Mouse (Mus musculus) C2C12 (cell line): ENCODE measurements around the gene Bend6. TPM values are rescaled to one million over a fixed set of nuclear protein-coding genes. Genes with fewer than 3 reads are reported as not detected.
"Not testable (repeated sequence)": the region's sequence is repeated elsewhere in the genome, so short reads cannot be mapped to it uniquely, and the experiment has no call there.

Source experiments
- H3K27me3 ChIP-seq: one replicate; pipeline ENCODE4 v1.6.1; 2011; ENCODE audit not compliant: control insufficient read depth, insufficient read depth, insufficient read length
- H3K36me3 ChIP-seq: one replicate; pipeline ENCODE4 v1.6.1; 2011; ENCODE audit not compliant: control insufficient read depth, insufficient read depth
- H3K4me3 ChIP-seq: one replicate; pipeline ENCODE4 v1.5.1; 2011; ENCODE audit warnings: mild to moderate bottlenecking, control low read depth; ENCODE audit not compliant: poor library complexity, insufficient read depth, severe bottlenecking
- H3K79me2 ChIP-seq: one replicate; pipeline ENCODE4 v1.6.1; 2011; ENCODE audit not compliant: control insufficient read depth, insufficient read depth
- H3K79me3 ChIP-seq: one replicate; pipeline ENCODE4 v1.6.1; 2011; ENCODE audit warnings: low read depth, control low read depth
- H3ac ChIP-seq: one replicate; pipeline ENCODE3; 2011; ENCODE audit warnings: low read depth; ENCODE audit not compliant: control insufficient read depth, insufficient read length
- CEBPB ChIP-seq: IDR thresholded peaks from one replicate; pipeline ENCODE4 v1.6.1; 2011; ENCODE audit warnings: low read depth, mild to moderate bottlenecking, control low read depth, moderate library complexity
- CTCF ChIP-seq: IDR thresholded peaks from one replicate; pipeline ENCODE4 v1.5.1; 2011; ENCODE audit not compliant: control insufficient read depth, insufficient read depth, insufficient read length
- FOSL1 ChIP-seq: IDR thresholded peaks from one replicate; pipeline ENCODE4 v1.8.0; 2011; ENCODE audit warnings: mild to moderate bottlenecking, low read length; ENCODE audit not compliant: poor library complexity, insufficient read depth, severe bottlenecking
- MAX ChIP-seq: IDR thresholded peaks from one replicate; pipeline ENCODE4 v1.6.1; 2011; ENCODE audit warnings: mild to moderate bottlenecking, control low read depth
- MYOD1 ChIP-seq: IDR thresholded peaks from one replicate; pipeline ENCODE4 v1.6.1; 2011; ENCODE audit warnings: low read depth; ENCODE audit not compliant: control insufficient read depth, insufficient read length
- MYOG ChIP-seq: IDR thresholded peaks from one replicate; pipeline ENCODE4 v1.6.1; 2011; ENCODE audit not compliant: control insufficient read depth, insufficient read length; ENCODE audit errors: extremely low read depth
- USF1 ChIP-seq: IDR thresholded peaks from one replicate; pipeline ENCODE4 v1.6.1; 2011; ENCODE audit warnings: low read depth, mild to moderate bottlenecking, control low read depth, moderate library complexity
- polyA plus RNA-seq: library from polyadenylated mRNA; unstranded; fragments of >200 nt; fragmentation: generic; extraction: Trizol; gene quantifications from one replicate; pipeline ENCODE4 v1.2.1, GENCODE M21; 2012; ENCODE audit warnings: missing spikeins

The Bend6 gene
- polyA plus RNA-seq, 1 experiment, result 5.2 TPM

DNA sequence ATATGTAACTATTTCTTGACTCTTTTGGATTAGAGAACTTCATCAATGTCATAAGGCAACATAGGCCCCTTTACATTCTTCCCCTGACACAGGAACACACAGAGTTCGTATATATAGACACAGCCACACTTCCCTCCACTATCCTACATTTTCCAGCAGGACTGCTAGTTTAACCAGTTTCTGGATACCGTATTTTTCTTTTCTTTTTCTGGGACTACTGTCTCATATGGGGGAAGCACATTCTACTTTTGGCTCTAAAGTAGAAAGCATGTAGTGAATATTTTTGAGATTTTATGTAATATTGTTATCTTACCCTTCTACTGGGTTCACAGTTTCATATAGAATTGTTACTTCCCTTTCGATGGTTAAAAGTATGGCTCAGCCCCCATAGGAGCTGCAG is 38.2 kb downstream of the Bend6 start:
- no peaks in the 10 kb centered on the region for H3K79me3 ChIP-seq
- no peaks in the 10 kb centered on the region for H3K36me3 ChIP-seq
- TF ChIP-seq FOSL1, result no peak
- TF ChIP-seq MYOD1, result no peak
- TF ChIP-seq USF1, result no peak
- no peak for TF ChIP-seq CTCF
- no peak for TF ChIP-seq MYOG
- no peak for TF ChIP-seq MAX
- no peak for TF ChIP-seq CEBPB
- no peak overlapping the region for H3ac ChIP-seq
- no peaks in the 10 kb centered on the region for H3K27me3 ChIP-seq
- H3K79me2 ChIP-seq, result no peaks in the 10 kb centered on the region
- no peak overlapping the region for H3K4me3 ChIP-seq

DNA sequence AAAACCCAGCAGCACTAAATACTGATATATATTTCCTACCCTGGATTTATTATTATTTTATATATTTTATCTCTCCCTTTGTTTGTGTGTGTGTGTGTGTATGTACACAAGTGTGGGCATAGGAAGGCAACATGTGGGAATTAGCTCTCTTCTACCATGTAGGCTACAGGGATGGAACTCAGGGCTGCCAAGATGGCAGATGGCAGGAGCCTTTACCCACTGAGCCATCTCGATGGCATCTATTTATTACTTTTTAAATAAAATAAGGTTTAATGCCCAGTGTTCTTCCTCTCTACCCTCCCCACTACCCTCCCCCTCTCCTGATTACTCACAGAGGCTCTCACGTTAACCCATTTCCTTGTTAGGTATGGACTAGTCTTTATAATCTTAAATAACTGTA is 38.6 kb downstream of the Bend6 start:
- no peaks in the 10 kb centered on the region for H3K79me2 ChIP-seq
- no peak for TF ChIP-seq MYOD1
- TF ChIP-seq FOSL1, result no peak
- no peak for TF ChIP-seq CTCF
- TF ChIP-seq MAX, result no peak
- TF ChIP-seq USF1, result no peak
- no peak for TF ChIP-seq MYOG
- no peak for TF ChIP-seq CEBPB
- H3K36me3 ChIP-seq, result no peaks in the 10 kb centered on the region
- H3K27me3 ChIP-seq, result no peaks in the 10 kb centered on the region
- H3K79me3 ChIP-seq, result no peaks in the 10 kb centered on the region
- no peak overlapping the region for H3K4me3 ChIP-seq
- H3ac ChIP-seq, result no peak overlapping the region

DNA sequence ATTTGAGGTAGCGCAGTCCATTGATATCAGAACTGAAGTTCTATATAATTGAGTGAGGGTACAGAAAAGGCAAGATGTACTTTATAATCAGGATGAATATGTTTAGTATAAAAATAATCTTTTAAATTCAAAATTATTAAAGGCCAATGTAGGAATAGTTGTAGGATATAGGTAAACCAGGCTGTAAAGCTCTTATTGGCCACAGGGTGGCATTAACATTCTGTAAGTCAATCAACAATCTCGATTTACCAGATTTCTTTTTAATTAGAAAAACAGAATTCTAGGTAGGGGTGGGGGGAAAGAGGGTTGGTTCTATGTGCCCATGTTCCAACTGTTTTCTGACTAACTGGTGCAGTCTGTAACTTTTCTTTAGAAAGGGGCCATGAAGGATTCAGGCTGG is 60.8 kb downstream of the Bend6 start:
- no peaks in the 10 kb centered on the region for H3K79me3 ChIP-seq
- H3K27me3 ChIP-seq, result no peaks in the 10 kb centered on the region
- no peaks in the 10 kb centered on the region for H3K36me3 ChIP-seq
- no peak overlapping the region for H3K4me3 ChIP-seq
- no peaks in the 10 kb centered on the region for H3K79me2 ChIP-seq
- TF ChIP-seq USF1, result no peak
- H3ac ChIP-seq, result no peak overlapping the region

DNA sequence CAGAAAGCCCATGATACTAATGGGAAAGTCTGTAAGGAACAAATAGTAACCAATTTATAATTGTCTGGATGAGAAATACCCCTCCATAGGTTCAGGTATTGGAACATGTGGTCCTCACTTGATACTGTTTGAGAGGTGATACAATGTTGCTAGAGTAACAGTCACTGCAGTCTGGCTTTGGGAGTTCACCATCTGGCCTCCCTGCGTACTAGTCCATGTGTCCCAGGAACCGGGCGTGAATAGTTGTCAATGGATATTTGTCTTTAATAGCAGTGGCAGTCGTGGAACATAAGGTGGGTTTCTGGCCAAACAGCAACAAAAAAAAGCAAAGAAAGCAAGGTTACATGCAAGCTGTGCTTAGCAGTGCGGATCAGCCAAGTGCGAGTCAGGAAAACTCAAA is 63.8 kb downstream of the Bend6 start:
- Histone ChIP-seq H3K4me3 (no peak overlapping the region), H3K27me3 (no peaks in the 10 kb centered on the region), H3K36me3 (no peaks in the 10 kb centered on the region), H3ac (no peak overlapping the region), H3K79me2 (no peaks in the 10 kb centered on the region), H3K79me3 (no peaks in the 10 kb centered on the region)
- no peak for TF ChIP-seq FOSL1
- TF ChIP-seq MYOG, result no peak
- TF ChIP-seq CEBPB, result no peak
- TF ChIP-seq MYOD1, result no peak
- TF ChIP-seq CTCF, result no peak
- no peak for TF ChIP-seq USF1

DNA sequence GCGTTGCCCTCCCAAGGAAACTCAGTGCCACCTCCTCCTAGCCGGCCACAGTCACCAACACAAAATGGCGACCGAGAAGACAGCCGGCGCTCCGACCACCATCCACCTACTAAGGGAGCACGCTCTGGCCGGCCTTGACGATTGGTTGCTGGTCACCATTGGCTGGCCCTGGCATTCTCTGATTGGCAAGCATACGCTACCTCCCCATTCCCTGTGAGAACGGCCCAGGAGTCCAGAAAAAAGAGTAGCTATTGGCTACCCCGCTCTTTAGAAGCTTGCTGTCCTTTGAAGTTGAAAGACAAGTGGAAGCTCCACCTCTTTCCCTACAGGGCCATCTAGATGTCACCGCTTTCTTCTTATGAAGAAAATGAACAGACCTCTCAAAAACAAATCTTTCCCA is 68.7 kb downstream of the Bend6 start:
- not testable (repeated sequence) for H3ac ChIP-seq, H3K79me2 ChIP-seq, H3K36me3 ChIP-seq, H3K79me3 ChIP-seq, H3K27me3 ChIP-seq, H3K4me3 ChIP-seq

DNA sequence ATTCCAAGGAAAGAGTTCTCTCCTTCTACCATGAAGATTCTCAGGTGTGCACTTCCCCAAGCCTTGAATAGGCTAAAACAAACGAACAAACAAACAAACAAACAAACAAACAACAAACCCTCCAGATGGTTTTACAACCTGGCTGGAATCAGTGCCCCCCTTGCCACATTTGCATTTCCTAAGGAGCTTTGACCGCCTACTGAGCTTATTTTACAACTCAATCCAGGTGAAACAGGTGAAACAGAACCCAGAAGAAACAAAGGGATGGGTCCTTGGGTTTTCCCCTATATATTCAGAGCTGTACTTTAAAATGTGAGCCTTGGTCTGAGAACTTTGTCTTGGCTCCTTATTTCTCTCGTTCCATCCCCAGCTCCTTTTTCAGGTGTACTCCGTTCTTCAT is 77.0 kb downstream of the Bend6 start:
- Histone ChIP-seq H3K79me3 (no peaks in the 10 kb centered on the region), H3ac (no peak overlapping the region), H3K27me3 (no peaks in the 10 kb centered on the region), H3K36me3 (no peaks in the 10 kb centered on the region), H3K4me3 (no peak overlapping the region), H3K79me2 (no peaks in the 10 kb centered on the region)
- no peak for TF ChIP-seq USF1
- no peak for TF ChIP-seq MAX
- no peak for TF ChIP-seq CEBPB
- no peak for TF ChIP-seq MYOG
- no peak for TF ChIP-seq MYOD1
- no peak for TF ChIP-seq CTCF
- TF ChIP-seq FOSL1, result no peak

DNA sequence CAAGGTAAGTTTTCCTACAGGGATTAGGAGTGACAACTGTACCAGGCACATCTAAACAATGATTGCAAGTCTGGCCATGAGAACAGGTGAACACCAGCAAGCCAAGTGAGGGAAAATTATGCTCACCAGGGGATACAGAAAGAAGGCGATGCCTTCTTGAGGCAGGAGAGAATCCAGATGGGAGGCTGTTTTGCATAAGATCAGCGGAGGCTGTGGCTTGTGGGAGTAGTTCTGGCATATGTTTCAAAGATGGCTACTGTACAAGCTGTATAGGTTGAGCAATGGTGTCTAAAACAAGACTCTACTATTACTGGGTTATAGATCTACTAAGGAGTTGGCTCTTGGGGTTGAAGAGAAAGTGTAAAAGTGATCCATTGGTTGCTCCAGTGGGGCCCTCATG is 89.7 kb downstream of the Bend6 start:
- TF ChIP-seq MYOD1 (no peak), CEBPB (no peak), FOSL1 (no peak), CTCF (no peak), USF1 (no peak), MYOG (no peak), MAX (no peak)
- Histone ChIP-seq H3K27me3 (no peaks in the 10 kb centered on the region), H3K36me3 (peaks cover 4% of the 10 kb centered on the region), H3K79me3 (peaks cover 10% of the 10 kb centered on the region), H3K79me2 (peaks cover 16% of the 10 kb centered on the region), H3ac (no peak overlapping the region), H3K4me3 (no peak overlapping the region)
